Mouse (Mus musculus): ENCODE measurements around the gene Prpf19.

- TF ChIP-seq CTCF (IDR thresholded peaks at IDR 0.05; ENCODE audit: low read depth, low read length) (no peak), POLR2AphosphoS5 (IDR thresholded peaks at IDR 0.05; ENCODE audit: insufficient replicate concordance, low read depth, low read length) (no peak), GATA1 (IDR thresholded peaks at IDR 0.05; ENCODE audit: borderline replicate concordance, low read length) (no peak), TAL1 (conservative IDR thresholded peaks at IDR 0.05; ENCODE audit: low read depth, low read length) (no peak)
Observed at GRCm38 (mm10) chr19:10868623-10869141, 26.3 kb upstream of the Prpf19 start.

Measured in G1E (cell line).